Mouse (Mus musculus) CD4-positive naive resting alpha-beta T cell, adult 76 days (primary cell): ENCODE results near the gene Vmn1r114. TPM values are rescaled to one million over a fixed set of nuclear protein-coding genes. Genes with fewer than 3 reads are reported as not detected.

Experiments
- total RNA-seq: library from RNA; stranded (reverse); gene quantifications from one replicate; pipeline ENCODE4 v1.2.4, GENCODE M21; 2023

Vmn1r114 gene
- total RNA-seq = not detected

GRCm38 (mm10) chr7:20812086-20812485, at the start of gene Vmn1r114:
TSS of gene Vmn1r114 (minus strand) at chr7:20812186.

GRCm38 (mm10) chr7:20844885-20845284, 32.9 kb upstream of the Vmn1r114 start, which contains the start of gene Vmn1r115:
TSS of gene Vmn1r115 (minus strand) at chr7:20844985.

GRCm38 (mm10) chr7:20786985-20787384, 25.0 kb downstream of the Vmn1r114 start, which contains the start of gene Vmn1r113:
TSS of gene Vmn1r113 (plus strand) at chr7:20787285.

GRCm38 (mm10) chr7:20770885-20771284, 41.1 kb downstream of the Vmn1r114 start, which contains the start of gene Vmn1r112:
TSS of gene Vmn1r112 (plus strand) at chr7:20771185.

Other genes starting within 250 kb of the Vmn1r114 start
- gene Gm4141, start 235.9 kb downstream of the Vmn1r114 start, total RNA-seq = not detected
- not detected for gene Gm4513, start 213.2 kb downstream of the Vmn1r114 start, total RNA-seq
- not detected for gene Vmn1r107, start 143.3 kb downstream of the Vmn1r114 start, total RNA-seq
- not detected for gene Vmn1r111, start 109.0 kb downstream of the Vmn1r114 start, total RNA-seq
- not detected for gene Gm10668, start 81.6 kb downstream of the Vmn1r114 start, total RNA-seq
- not detected for gene Vmn1r112, start 41.0 kb downstream of the Vmn1r114 start, total RNA-seq
- gene Vmn1r113, start 24.9 kb downstream of the Vmn1r114 start, total RNA-seq = not detected
- gene Vmn1r115, start 32.8 kb upstream of the Vmn1r114 start, total RNA-seq = not detected
- not detected for gene Vmn1r116, start 60.1 kb upstream of the Vmn1r114 start, total RNA-seq
- not detected for gene Vmn1r117, start 71.9 kb upstream of the Vmn1r114 start, total RNA-seq
- gene Vmn1r118, start 100.2 kb upstream of the Vmn1r114 start, total RNA-seq = not detected
- not detected for gene Vmn1r119, start 200.3 kb upstream of the Vmn1r114 start, total RNA-seq
- not detected for gene Vmn1r120, start 241.6 kb upstream of the Vmn1r114 start, total RNA-seq